Mouse (Mus musculus) adrenal gland, postnatal 25 days (tissue): Measurements from ENCODE around the gene 4931414P19Rik. TPM values are rescaled to one million over a fixed set of nuclear protein-coding genes. Genes with fewer than 3 reads are reported as not detected.

Experiments used
- DNase-seq: peaks from one replicate; pipeline ENCODE4 v3.0.0; 2021; ENCODE audit warnings: mixed read lengths
- total RNA-seq: library from RNA; stranded (reverse); gene quantifications from 2 replicates; pipeline ENCODE4 v1.2.3, GENCODE M21; 2021

Gene 4931414P19Rik
- total RNA-seq, 1 experiment from 2014 or later, result 12.2 TPM

DNA sequence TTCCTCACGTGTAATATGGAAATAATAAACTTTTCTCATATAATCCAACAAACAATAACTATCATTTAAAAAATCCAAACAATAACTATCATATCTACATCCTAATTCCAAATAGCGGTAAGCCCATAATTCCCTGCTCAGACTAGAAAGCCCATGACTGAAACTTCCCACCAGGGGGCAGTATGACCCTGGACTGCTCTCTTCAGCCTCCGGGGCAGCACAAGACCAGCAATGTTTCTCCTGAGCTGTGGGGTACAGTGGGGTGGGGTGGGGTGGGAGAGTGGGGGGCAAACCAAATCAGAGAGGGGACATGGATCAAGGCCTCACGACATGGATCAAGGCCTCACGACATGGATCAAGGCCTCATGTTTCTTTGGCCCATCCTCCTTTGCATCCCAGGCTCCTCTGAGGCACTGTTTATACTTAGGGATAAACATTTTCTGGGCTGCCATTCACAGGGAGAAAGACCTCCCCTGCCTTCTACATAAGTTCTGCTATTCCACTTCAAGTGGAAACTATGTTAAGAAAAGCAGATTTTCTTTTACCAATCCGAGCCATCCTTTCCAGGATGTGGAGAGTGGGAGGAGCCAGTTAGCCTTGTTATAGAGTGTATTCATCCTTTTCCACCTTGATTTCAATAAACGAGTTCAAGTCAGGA, 22.0 kb downstream of the 4931414P19Rik start:
- DNase-seq, result peak; percentile 57

DNA sequence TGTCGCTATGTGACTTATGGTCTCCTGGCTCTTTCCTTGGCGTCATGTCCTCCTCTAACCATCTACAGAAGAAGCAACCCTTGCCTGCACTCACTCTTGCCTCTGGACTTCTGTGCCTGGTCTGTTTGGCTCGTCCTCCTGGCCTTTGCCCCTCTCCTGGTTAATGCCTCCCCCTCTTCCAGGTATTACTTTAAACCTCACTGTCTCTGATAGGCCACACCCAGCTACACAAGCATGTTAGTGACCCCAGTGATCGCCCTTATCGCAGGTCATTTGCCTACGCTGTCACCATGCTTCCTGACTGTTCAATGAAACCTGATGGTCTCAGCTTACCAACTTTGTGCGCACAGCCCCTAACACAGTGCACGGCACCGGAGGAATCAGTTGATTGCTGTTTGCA, 23.3 kb downstream of the 4931414P19Rik start:
- DNase-seq, result no peak

DNA sequence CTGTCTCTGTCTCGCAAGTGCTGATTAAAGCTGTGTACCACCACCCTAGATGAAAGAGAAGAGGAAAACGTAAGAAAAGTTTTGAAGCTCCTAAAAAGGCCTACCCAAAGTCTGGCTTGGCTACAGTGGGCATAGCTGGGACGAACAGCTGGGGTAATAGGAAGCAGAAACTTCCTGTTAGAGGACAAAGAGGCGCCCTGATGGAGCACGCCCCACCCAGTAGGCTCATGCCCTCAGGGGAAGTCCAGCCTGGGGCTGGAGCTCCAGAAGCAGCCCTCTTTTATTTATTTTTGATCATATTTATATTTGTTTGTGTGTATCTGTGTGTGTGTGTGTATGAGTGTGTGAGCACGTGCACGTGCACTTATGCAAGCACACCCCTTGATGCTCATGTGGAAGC, 26.2 kb downstream of the 4931414P19Rik start:
- no peak for DNase-seq

DNA sequence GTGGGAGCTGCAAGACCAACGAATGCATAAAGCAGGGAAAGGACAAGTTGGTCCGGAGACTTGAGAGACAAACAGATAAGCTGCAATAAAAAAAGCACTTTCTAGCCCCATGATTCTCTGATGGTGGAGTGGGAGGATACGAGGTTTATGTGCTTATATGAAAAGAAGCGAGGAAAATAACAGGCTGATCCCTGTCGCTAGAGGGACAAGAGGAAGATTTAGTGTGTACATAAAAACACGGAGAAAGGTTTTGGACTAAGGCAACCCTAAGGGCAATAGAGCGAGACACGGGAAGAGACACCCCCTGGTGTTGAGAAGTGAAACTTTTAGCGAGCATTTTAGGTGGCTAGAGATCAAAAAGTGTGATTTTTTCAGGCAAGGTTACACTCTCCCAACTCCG, 27.7 kb downstream of the 4931414P19Rik start:
- no peak for DNase-seq

DNA sequence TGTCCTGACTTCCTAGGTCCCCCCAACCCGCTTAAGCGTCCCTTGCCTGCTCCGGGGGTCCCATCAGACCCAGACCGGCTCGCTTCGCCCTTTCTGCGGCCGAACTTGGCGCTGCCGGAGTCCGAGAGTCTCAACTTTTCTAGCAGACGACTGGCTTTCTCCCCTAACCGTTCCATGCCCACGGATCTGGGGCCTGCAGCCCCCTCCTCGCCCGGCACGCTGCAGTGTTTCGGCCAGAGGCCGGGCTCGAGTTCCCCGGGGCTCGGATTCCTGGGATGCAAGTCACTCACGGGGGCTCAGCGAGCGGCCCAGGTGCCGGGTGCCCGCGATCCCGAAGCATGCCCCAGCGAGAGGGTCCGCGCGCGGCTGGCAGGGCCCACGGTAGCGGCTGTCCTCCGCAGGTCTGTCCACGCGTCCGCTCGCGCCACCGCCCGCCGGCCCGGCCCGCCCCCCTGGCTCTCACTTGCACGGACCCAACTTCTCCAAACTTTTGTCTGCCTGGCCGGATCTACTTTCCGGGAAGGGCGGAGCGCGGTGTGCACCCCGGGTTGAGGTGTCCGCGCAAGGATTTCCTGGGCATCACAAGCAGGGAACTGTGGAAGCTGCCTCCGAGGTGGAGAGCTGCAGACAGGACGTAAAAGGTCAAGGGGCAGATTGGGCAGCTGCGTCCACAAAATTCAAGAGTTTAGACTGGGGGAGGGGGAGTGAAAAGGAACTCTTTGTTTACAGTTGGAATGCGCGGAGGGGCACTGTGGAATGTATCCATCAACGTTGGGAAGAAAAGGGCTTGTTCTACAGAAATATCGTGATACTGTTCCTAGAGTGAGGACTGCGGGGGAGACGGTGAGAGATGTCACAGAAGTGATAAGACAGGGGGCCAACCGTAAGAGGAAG, 28.5 kb downstream of the 4931414P19Rik start, which contains the start of gene Ajuba:
Ajuba (minus strand) TSS at position 470 of the 894 bp plus-strand sequence.
- DNase-seq, result peak; percentile 90

DNA sequence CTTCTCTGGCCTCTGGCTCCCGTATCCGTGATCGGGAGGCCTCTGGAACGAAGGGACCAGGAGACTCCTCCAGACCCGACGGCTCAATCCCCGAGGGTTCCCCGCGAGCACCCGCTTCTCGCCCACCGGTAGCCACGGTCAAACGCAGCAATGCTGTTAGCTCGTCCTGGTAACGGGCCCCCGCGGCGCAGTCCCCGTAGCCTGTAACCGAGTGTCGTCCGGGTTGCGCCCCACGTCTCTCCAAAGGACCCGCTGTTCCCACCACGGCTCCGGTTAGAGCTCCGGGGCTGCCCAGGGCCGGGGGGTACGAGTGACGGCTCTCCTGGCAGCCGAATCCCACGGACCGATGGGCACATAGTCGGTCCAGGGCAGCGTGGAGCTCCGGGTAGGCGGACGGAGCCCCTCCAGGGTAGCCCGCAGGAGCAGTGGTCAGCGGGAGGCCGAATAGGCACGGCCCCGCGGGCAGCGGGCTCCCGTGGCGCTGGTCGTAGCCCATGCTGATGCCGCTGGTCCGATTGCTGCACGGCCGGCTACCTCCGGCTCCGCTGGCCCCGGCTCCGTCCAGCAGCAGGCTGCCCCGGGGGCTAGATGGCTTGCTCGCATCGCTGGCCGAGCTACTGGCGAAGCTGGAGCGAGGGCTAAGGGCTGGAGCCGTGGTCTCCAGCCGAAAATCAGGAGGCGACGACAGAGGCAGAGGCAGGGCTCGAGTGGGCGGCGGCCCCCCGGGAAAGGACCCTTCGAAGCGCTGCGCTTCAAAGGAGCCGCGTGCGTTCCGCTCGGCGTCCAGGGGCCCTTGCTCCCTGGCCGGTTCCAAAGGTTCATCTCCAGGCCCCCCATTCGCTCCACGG, 29.3 kb downstream of the 4931414P19Rik start:
- DNase-seq, result peak; percentile 40

DNA sequence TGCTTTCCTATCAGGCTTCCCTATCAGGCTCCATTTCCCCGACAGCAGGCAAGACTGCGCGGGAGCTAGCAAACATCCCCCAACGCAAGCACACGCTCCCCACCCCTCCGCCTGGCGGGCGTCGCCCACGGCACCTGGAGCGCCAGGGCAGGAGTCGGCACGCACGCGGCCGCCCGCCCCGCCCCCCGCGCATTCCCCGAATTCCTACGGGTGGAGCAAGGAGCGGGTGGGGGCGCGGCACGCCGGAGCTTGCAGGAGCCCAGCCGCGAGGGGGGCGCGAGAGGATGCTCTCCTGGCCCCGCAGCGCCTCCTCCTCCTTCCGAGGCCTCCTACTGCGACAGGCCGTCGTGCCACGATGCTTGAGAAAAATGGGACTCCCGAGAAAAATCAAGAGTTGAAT, 30.2 kb downstream of the 4931414P19Rik start:
- peak; percentile 80 for DNase-seq

DNA sequence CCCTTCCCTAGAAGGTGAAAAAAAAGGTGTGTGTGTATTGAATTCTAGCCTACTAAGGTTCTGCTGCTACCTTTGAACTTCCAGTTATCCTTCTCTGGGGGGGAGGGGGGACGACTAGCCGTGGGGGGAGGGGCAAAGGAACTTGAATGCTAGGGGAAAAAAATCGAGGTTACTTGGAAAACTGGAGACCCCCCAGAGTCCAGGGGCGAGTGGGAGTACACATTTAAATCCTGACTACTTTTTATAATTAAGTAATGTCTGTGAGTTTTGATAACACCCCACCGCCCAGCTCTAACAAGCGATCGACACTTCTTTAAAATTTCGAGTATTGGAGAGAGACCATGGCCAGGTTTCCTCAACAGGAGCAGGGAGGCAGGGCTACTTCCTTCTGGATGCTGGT, 30.8 kb downstream of the 4931414P19Rik start:
- DNase-seq, result no peak

DNA sequence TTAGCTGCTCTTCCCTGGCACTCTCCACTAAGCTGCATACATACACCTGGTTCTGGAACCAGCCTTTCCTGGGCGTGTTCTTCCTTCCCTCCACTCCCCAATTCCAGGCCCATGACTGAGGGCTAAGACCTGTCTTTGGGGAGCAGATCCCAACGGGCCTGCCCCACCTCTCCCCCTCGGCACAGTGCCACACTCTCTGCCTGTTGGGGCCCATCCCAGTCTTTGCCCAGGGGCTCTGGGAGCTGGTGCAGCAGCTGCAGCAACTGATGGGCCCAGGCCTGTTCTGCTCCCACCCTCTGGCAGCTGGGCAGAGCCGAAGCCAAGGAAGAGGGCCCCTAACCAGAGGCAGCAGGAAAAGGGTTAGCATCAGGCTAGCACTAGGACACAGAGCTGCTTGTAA, 31.5 kb downstream of the 4931414P19Rik start:
- no peak for DNase-seq

DNA sequence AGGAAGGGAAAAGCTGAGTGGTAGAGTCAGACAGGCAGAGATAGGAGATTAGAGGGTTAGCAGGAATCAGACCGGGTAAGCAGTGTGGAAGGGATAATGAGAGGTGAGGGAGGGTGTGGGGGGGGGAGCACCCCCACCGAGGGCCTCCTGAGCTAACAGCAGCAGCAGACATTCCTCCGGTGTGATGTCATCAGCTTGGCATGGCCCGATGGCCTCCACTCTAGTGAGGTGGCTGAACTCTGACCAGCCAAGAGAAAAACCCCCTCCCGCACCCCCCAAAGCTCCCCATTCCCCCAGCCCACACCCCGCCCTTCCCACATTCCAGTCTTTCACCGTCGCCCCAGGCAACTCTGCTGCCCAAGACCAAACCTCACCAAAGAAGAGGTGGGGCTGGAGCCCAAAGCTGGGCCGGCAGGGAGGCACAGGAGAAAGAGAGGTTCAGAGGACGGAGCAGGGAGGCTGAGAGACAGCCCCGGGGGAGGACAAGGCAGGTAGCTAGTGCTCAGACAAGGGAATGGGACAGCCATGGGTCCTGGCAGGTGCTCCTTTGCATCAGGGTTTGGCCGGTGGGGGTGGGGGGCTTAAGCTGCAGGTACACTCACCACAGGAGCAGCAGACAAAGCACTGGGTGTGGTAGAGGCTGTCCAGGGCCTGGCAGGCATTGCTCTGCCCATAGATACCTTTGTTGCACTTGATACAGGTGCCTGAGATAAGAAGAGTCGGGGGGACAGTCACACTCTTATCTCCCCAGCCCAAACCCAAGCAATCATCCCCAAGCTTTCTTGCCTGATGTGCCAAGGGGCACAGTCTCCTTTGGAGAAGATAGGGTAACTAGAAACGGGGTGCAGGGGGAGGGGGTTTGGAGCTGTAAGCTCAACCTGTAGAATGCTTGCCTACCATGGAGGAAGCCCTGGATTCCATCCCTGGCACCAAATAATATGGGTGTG, 32.7 kb downstream of the 4931414P19Rik start:
- DNase-seq, result peak; percentile 65

DNA sequence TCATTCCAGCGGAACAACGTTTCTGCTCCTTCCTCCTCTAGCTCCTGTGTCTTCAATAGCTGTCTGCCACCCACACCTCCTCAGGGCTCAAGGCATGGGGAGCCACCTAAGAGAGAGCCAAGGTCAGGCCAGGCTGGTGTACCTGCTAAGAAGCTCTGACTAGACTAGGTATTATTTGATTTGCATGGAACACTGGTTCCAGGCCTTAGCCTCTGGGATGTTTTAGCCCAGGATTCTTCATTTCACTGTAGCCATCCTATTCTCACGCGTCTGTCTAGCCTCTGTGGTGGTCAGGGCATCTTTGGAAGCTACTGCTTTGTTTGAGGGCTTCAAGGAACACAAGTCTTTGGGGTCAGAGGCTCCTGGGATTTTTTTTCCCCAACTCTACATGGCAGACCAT, 33.7 kb downstream of the 4931414P19Rik start:
- no peak for DNase-seq

DNA sequence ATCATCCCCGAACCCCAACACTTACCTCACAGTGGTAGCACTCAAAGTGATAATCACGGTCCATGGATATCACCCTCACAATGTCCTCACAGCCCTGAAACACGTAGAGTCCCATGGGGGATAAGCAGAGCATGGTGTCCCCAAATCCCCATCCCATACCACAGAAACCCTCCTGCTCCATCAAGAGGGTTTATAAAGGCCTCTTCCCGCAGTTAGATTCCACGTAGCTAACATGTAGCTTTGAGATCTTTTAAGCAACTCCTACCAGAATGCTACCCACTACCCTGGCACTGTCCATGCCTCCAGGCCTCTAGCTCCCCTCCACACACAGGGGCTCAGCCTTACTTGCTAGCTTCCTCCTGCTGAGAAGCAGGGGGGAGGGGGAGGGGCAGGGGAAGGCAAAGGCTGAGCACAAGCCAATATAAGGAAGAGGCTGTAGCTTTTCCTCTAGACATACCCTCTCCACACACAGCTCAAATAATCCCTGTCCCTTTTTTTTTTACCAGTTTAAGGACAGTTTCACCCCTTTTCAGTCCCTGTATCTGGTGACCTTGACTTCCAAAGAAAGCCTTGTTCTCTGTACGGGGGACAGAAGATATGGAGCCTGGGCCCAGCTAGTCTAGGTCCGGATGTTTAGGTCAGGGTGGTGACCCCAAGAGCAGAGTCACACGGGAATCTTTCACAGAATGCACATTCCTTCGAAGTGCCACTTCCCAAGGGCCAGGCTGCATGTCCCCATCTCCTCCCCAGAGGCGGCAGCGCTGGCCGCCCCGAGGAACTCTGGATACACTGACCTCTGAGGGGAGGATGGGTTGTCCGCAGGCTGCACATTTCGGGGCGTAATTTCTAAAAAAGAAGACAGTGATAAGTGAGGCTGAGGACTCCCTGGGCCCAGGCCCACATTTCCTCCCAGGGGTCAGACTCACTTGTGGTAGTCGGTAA, 36.1 kb downstream of the 4931414P19Rik start:
- no peak for DNase-seq

DNA sequence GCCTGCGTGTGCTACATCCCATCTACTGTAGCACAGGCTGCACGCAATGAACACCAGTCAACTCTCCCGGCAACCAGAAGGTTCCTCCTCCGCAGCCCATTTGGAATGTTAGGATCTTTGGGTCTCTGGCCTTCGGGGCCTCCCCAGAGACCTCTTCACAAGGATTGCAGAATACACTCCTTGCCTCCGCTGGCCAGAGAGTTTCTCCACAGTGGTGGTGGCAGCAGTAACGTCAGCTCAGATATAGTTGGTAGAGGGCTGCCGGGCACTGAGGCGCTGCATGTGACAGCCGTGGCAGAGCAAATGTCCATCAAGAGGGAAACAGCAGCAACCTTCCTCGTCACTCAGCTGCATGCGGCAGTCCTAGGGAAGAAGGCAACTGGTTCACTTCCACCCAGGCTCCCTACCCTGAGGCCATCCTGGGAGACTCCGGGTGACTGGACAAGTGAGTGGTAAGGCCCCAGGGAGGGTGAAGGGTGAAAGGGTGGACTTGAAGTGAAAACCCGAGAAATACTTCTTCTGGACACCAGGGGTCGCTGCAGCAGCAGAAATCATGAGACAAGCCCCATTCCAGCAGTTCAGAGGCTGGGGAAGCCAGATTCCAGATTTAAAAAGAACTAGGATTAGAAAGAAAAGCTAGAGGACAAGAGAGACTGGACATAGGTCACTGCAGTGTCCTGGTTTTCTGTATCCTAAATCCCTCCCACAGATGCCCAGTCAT, 36.9 kb downstream of the 4931414P19Rik start:
- DNase-seq, result peak; percentile 69

DNA sequence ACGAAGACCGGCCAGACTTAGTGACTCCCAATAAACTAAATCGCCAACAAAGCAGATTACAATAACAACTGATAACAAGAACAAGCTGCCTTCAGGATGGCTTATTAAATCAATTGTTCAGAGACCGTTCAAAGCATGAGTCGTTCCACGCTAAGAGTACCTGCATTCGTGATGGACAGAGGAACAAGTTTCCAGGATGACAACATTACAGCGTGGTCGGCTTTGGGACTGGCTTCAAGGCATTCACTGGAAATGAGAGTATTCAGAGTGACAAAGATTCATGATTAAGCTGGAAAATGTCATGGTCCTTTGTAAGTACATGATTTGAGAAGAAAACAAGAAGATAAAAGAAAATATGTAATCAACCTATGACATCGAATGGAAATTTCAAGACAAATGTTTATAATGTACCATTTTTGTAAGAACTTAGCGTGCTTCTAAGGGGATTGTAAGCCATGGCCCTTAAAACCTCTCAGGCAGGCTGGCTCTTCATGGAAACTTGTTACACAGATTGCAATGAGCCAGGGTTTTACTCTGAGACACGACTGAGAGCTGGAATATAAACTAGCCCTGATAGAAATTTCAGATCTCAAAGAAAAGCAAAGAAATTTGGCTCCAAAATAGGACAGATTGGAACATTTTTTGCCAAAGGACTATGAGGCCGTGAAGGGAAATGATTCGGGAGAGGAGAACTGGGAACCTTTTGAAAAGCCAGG, 45.1 kb downstream of the 4931414P19Rik start:
- no peak for DNase-seq

DNA sequence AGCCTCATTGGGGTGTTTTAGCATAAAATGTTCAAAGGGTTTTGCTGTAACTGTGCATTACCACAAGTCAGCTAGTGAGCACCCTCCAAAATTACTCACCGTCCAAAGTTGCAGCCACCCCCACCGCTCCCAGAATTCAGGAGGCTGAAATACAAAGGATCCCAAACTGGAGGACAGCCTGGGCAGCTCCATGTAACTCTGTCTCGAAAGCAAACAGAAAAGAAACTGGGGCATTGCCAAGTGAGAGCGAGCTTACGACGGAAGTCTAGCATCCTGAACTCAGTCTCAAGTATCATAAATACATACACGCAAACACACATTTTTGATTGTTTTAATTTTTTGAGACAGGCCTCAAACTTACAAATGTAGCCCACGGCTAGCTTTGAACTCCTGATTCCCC, 48.5 kb downstream of the 4931414P19Rik start:
- no peak for DNase-seq

DNA sequence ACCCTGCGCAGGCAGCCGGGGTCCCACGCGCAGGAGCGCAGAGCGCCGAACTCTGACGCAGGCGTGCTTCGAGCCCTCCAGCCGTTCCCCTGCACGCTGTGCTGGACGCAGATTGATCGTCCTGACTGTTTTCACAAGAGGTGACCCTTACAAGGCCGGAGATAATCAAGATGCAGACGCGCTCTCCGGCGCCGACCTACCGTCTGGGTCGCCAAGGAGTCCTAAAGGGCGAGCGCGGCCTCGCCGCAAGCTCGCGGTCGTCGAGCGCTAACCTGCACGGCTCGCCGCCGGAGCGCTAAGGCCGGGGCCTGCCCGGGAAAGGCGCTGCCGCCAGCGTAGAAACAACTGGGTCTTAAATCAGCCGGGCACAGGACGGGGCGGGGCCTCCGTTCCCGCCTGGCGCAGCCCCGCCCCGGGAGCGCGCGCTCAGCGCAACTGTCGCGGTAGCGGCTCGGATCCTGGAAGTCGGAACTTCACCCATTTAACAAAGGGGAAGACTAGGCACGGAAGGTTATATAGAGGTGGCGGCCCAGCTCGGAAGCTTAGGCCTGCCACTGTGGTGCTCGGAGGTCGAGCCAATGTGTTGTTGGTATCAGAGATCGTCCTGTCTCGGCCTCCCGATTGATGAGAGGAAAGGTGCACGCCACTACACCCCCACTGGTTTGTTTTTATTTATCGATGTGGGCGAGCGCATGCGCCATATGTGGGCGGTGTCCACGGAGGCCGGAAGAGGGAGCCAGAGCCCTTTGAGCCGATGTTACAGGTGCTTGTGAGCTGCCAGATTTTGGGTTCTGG, 51.6 kb downstream of the 4931414P19Rik start, which contains the start of gene Haus4:
Haus4 (minus strand) TSS at position 642 of the 795 bp plus-strand sequence.
- peak; percentile 87 for DNase-seq

DNA sequence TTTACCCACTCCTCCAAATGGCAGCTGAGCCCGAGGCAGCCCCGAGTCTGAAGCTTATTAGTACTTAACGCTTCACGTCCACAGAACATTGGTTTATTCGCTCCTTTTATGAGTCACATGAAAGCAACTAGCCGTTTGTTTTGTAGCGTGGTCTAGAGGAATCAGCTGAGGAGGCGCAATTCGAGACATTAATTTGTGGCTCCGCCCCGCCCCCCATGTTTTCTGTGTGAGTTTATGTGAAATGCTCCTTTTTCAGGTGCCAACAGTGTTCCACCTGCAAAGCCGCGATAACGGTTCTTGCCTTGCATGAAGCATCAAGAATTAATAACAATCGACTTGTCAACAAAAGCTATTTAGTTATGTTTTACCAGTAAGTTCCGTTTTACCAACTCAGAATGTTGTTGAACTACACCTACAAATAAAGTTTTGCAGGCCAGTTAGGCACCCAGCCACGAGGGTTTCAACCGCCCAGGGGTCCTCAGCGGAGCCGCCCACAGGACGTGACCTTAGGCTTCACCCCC, 52.3 kb downstream of the 4931414P19Rik start:
- DNase-seq, result no peak

DNA sequence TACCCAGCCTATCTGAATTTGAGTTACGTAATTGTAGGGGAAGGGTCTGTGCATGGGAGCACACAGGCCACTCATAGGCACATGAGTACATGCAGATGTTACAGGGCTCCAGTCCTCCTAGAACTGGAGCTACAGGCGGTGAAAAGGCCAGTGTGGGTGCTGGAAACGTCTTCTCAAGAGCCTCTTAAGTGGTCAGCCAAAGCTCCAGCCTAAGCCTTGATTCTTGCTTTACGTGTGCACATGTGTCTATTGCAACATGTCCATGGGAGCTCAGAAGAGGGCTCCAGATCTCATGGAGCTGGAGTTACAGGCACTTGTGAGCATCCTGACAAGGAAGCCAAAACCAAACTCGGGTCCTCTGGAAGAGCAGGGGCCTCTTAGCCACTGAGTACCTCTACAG, 61.1 kb downstream of the 4931414P19Rik start:
- no peak for DNase-seq
